Mouse (Mus musculus) adrenal gland, adult 8-10 months (tissue): ENCODE measurements around the gene Nes. TPM values are rescaled to one million over a fixed set of nuclear protein-coding genes. Genes with fewer than 3 reads are reported as not detected.

ENCODE experiments used
- DNase-seq: peaks from one replicate; pipeline ENCODE4 v3.0.0; 2022
- total RNA-seq, 4 experiments: library from RNA; stranded (reverse); gene quantifications; 2 replicates each; pipeline ENCODE4 v1.2.4; 2022

The Nes gene
- total RNA-seq, 4 experiments from 2014 or later = 4.3 to 14.4 (median 6.8) TPM

DNA sequence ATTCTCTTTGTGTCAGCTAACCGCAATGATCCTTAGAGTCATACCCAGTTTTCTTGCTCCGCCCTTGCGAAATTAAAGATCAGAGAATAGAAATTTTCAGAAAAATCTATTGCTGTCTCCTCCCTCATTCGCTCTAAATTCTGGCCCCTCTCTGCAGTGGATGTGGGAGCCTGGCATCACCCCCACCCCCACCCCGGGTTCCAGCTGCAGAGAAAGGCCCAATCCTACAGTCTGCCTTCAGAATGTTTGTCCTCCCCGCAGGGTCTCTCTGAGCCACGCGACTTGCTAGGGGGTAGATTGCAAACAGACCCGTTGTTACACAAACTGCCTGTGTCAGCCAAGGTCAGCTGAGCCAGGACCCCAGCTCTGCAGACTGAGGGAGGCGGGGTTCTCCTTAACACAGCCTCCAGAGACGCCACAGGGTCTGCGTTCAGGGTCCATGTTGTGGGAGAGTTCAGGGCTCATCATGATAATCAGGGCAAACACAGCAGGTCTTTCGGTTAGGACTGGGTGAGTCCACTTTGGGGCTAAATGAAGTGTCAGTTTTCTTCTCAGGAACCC, 20.8 kb upstream of the Nes start:
- no peak for DNase-seq

DNA sequence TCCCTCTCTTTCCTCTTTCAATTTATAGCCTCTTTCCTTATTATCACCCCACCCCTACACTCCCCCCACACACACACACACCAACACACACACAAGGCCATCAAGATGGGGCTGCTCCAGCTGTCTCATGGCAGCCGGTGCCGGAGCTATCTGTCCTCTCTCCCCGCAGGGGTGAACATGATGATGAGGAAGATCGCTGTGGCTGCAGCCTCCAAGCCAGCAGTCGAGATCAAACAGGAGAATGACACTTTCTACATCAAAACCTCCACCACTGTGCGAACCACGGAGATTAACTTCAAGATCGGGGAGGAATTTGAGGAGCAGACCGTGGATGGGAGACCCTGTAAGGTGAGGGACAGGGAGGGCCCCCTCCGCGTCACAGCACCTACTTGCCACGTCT, 18.9 kb upstream of the Nes start:
- no peak for DNase-seq

- DNase-seq = no peak
Measured at GRCm38 (mm10) chr3:87952440-87952839, 18.4 kb upstream of the Nes start.

- no peak for DNase-seq
Measured at GRCm38 (mm10) chr3:87958056-87958455, 12.8 kb upstream of the Nes start.

GRCm38 (mm10) chr3:87958476-87958875, 12.4 kb upstream of the Nes start:
- DNase-seq = no peak

- no peak for DNase-seq
Measured at GRCm38 (mm10) chr3:87958967-87959366, 11.9 kb upstream of the Nes start.

- no peak for DNase-seq
Measured at GRCm38 (mm10) chr3:87959371-87959770, 11.5 kb upstream of the Nes start.

DNA sequence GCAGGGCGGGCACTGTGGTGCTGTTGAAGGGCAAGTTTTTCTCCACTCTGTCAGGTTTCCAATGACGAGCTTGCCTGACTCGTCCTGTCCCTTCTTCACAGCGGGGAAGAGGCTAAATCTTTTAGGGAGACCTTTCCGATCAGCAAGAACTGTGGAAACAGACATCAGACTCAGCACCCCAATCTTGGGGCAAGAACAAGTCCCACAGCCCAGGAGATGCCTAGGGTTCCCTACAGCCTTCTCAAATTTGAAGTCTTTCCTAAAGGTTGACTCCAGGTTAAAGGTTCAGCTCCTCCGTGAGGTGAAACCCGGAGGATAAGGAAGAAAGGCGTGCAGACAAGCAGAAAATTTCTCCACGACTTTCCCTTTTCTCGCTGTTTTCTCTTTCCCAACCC, 10.7 kb upstream of the Nes start:
- DNase-seq = no peak

DNA sequence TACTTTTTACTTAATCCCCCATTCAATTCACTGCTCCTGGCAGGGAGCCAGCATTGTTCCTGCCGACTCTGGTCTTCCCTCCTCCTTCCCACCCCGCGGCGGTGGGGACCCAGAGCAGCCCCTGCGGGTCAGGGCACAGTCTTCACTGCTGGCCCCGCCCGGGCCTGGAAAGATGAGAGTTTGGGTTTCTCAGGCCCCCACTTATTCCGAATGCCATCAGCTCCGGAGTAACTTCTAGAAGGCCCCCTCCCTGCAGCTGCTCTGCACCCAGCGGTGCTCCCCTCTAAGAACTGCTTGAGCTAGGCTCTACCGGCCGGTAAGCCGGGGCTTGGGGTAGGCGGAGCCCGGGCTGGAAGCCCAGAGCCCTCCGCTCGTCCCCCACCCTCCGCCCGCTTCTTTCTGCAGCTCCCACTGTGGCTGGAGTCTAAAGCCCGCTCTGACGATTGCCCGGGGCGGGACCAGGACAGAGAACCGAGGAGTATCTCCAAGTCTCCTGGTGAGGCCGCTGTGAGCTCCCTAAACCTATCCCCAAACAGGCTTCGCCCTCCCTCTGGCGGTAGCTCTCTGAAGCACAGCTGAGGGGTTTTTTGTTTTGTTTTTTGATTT, 10.2 kb upstream of the Nes start:
- peak; percentile 74 for DNase-seq

- no peak for DNase-seq
Measured at GRCm38 (mm10) chr3:87970184-87970938, 517 bp upstream of the Nes start.

DNA sequence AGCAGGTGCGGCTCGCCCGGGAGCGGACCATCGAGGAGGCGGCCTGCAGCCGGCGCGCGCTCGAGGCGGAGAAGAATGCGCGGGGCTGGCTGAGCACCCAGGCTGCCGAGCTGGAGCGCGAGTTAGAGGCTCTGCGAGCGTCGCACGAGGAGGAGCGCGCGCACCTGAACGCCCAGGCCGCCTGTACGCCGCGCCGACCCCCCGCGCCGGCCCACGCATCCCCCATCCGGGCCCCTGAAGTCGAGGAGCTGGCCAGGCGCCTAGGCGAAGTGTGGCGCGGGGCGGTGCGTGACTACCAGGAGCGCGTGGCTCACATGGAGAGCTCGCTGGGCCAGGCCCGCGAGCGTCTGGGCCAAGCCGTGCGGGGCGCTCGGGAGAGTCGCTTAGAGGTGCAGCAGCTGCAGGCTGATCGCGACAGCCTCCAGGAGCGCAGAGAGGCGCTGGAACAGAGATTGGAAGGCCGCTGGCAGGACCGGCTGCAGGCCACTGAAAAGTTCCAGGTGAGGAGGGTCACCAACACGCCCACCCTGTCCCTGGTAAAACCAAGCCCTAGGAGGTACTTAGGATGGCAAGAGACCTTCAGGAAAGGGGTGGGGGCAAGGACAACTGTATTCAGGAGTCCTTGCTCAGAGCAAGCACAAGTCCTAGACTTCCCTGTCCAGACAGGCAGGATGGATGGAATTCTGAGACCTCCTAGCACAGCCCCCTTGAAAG, 768 bp downstream of the Nes start:
- no peak for DNase-seq

- no peak for DNase-seq
Measured at GRCm38 (mm10) chr3:87972203-87972664, 1.4 kb downstream of the Nes start.

- no peak for DNase-seq
Measured at GRCm38 (mm10) chr3:87972776-87973175, 1.9 kb downstream of the Nes start.

DNA sequence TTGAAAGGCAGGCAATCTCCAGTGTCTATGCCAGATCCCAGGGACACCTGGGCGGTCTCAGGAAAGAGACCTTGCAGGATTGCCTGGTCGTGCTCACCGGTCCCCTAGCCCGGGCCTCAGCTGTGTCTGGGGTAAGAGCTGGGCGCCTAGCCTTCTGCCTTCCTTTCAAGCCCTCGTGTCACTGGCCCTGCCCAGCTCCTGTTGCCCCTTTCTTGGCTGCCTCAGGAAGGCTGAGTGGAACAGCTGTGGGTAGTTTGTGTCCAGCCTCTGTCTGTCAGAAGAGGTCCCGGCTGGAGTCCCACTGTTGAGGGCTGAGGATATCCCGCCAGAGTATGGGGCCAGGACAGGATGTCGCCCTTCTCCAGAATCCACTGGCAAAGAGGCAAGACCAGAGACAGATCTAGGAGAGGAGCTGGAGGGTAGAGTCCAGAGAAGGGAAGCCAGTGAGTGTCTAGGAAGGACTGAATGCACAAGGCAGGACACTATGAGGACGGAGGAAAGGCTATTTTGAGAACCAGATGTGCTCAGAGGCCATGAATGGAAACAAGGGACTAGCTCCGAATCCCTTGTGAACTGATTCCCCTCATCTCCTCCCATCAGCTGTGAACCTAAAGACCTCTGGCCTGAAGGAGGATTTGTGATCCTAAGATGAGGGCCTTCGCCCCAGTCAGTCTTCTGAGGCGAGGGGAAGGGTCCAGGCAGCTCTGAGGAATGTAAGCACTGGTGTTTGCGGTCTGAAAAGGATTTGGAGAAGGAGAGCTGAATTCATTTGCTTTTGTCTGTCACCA, 2.9 kb downstream of the Nes start:
- no peak for DNase-seq

DNA sequence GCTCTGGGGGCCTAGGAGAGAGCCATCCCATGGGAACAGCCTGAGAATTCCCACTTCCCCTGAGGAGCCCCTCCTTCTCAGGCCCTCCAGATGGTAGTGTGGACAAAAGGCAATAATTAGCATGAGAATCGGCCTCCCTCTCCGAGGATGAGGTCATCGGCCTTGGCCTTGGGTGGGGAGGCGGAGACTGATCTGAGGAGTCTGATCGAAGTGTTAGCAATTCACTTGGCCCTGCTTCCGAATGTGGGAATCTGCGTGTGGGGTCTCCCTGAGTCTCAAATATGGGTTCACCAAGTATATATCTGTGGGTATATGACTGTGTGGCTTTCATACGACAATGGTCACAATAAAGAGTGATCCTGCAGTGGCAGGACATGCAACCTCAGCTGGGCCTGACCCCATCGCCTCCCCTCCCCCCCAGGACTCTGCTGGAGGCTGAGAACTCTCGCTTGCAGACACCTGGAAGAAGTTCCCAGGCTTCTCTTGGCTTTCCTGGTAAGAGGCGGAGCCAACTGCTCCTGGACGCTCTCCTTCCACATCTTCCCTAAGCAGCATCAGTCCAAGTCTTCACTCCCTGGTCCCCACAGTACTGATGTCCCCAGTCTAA, 3.6 kb downstream of the Nes start:
- peak; percentile 47 for DNase-seq

DNA sequence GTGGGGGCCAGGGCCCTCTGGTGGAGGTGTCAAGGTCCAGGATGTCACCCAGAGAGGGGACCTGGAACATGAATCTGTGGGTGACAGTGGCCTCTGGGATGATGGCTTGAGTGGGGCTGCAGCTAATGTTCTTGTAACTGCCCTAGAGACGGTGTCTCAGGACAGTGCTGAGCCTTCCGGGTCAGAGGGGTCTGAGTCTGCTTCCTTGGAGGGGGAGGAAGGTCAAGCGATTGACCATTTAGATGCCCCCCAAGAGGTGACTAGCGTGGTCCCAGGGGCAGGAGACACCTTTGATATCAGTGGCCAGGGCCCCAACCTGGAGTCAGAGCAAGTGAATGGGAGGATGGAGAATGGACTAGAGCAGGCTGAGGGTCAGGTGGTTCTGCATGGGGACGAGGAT, 8.6 kb downstream of the Nes start:
- DNase-seq = no peak

DNA sequence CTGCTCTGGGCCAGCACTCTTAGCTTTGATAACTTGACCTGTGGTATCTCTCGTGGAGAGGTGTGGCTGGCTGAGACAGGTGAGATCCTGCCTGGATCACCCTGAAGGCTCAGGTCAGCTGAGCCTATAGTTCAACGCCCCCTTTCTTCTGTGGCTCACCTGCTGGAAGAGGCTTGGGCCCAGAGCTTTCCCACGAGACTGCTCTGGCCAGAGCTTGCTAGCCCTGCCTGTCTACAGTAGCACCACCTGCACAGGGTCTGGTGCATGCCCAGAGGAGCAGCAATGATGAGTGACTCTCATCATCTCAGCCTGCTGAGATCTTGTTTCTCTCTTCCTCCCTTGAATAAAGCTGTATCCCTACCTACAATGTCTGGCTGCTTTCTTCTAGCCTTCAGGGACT, 9.2 kb downstream of the Nes start:
- DNase-seq = no peak

DNA sequence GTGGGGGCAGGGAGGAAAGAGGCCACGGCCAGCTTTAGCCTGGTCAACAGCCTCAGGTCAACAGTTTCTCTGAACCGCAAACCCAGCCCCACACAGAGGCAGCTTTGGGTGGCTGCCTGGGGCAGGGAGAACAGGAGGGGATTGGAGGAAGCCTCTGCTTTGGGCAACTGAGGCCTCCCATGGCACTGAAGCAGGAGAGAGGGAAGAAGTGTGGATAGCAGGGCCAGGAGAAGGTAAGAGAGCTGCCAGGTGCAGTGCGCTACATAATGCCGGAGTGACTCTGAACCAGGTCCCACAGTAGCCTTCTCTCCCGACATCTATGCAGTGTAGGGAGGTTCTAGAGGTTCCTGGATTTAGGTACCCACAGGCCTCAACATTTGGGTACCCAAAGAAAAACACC, 9.8 kb downstream of the Nes start:
- DNase-seq = no peak

DNA sequence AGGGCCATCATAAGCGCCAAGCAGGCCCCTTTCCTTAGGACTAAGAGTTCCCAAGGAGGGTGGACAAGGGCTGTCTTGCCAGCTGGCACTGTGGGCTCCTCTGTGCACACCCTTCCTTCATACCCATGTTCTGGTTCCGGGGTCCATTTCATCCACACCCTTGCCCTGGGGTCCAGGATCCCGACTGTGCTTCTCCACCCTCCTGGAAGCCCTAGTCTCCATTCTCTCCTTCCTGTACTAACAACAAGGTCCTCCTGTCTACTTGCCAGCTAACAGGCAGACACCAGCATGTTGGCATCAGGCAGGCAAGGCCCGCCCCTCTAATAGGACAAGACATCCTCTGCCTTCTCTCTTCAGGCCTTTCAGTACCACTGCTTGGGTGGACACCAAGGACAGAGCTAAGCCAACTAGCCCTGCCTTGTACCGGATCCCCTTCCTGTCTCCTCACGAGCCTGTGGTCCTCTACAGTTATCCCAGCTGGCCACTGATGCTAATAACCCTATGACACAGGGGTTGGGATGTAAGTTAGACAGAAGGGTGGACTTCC, 10.4 kb downstream of the Nes start:
- DNase-seq = no peak

DNA sequence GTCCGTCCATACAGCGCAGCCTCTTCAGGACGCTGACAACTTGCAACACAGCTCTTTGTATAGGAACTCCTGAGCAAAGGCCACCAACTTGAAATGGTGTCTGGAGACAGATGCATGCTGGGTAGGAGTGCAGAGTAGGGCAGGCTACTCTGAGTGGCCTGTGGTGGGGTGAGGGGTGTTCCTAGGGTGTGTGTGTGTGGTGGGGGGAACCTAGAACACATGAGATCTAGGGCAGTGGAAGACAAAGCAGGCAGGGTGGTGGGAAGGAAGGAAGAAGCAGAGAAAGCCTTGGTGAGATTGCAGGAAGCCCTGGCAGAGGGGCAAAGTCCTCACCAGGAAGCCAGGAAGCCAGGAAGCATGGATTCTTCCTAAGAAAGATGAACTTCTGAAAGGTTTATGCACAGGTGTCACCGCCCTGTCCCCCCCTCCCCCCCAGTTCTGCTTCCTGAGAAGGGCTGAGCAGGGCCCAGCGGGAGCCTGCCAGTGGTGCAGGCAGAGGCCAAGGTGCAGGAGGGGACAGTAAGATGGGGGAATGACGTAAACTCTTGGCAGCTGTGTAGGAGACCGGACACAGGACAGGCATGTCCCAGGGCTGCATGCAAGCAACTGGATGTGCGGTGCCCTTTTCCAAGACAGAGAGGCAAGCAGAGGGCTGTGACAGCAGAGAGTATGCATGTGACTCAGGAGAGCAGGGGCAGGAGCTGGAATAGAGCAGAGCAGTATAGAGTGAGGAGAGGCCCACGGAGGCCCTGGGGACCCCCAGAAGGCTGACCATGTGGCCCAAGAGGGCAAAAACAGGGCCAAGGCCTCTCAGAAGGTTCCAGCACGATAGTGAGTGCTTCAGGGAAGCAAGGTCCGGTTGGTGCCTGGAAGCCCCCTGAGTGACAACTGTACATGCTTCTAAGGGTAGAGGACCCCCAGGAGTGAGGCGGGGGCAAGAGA, 11.3 kb downstream of the Nes start:
- DNase-seq = peak; percentile 66
